Mouse (Mus musculus): ENCODE results near the gene Mrps34. TPM values are rescaled to one million over a fixed set of nuclear protein-coding genes. Genes with fewer than 3 reads are reported as not detected.

The Mrps34 gene
- polyA plus RNA-seq, 1 experiment, result 68.9 TPM

DNA sequence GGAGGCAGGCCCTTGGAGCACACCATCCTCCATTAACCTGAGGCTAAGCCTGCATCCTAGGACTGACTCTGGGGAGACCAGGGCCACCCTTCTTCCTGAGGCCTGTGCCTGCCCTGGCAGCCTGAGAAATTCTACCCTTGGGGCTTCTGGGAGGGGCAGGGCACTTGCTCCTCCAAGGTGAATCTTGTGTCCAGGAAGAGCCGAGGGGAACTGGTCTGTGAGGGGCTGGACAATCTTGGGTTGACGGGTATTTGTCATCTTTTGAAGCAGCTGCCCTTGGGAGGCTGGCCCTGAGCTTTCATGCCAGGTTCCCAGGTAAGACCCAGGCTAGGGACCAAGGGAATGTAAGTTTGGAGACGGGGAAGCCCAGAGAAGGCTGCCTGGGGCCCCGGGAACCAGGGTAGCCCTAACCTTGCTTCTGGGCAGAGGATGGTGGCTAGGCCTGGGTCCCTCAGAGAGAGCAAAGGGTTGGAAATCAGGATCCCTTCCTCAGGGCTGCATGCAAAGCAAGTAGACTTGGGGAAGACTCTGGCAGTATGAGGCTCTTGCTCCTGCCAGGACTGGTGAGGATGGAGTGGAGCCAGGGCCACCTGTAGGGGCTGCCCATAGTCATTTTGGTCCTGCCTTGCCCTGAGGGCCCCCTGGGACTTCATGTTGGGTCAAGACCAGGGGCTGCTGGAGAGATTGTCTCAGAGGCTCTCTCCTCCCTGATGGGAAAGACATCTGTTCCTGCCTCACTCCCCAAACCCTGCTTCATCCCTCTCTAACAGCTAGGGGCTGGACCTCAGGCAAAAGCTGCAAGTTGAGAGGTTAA, 3.3 kb downstream of the Mrps34 start:
- TF ChIP-seq CTCF (IDR thresholded peaks at IDR 0.05; ENCODE audit: extremely low read depth, insufficient read depth, insufficient read length, insufficient replicate concordance) (no peak), POLR2A (IDR thresholded peaks at IDR 0.05; ENCODE audit: low read depth, low read length) (no peak)
- Histone ChIP-seq H3K27me3 (ENCODE audit: control insufficient read depth, insufficient read depth, low read length) (no peaks in the 10 kb centered on the region), H3K27ac (ENCODE audit: insufficient read depth, low read length) (no peak overlapping the region), H3K4me3 (ENCODE audit: extremely low read depth, insufficient read depth, insufficient read length) (no peak overlapping the region), H3K4me1 (ENCODE audit: control insufficient read depth, insufficient read depth, insufficient read length) (peaks cover 14% of the 10 kb centered on the region), H3K36me3 (ENCODE audit: control insufficient read depth, insufficient read depth, low read length) (peaks cover 32% of the 10 kb centered on the region)
- 90% methylated on average over 4 of the region's 4 CpGs for WGBS
- DNase-seq (ENCODE audit: low read depth in 1 of 2, low spot score in 2 of 2), result no peak

DNA sequence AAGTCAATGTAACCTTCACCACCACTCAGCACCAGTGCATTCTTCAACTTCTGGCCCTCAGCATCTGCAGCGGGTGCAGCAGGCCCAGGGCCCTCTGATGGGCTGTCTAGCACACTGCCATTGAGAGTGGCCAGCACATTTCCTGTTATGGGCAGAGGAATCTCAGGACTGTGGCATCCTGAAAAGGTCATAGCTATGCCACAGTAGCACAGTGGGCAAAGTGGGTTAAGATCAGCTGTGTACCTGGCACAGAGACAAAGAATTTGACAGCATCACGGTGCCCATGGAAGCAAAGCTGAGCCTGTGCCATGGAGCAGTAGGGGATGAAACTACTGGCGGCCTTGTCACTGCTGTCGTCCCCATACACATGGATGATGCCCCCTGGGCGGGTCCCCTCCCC, 4.2 kb downstream of the Mrps34 start:
- Histone ChIP-seq H3K4me3 (ENCODE audit: extremely low read depth, insufficient read depth, insufficient read length) (no peak overlapping the region), H3K27ac (ENCODE audit: insufficient read depth, low read length) (no peak overlapping the region), H3K27me3 (ENCODE audit: control insufficient read depth, insufficient read depth, low read length) (no peaks in the 10 kb centered on the region), H3K36me3 (ENCODE audit: control insufficient read depth, insufficient read depth, low read length) (peaks cover 36% of the 10 kb centered on the region), H3K4me1 (ENCODE audit: control insufficient read depth, insufficient read depth, insufficient read length) (peaks cover 13% of the 10 kb centered on the region)
- WGBS, result 93% methylated on average over 5 of the region's 5 CpGs
- no peak for TF ChIP-seq CTCF (IDR thresholded peaks at IDR 0.05; ENCODE audit: extremely low read depth, insufficient read depth, insufficient read length, insufficient replicate concordance)
- TF ChIP-seq POLR2A (IDR thresholded peaks at IDR 0.05; ENCODE audit: low read depth, low read length), result no peak
- no peak for DNase-seq (ENCODE audit: low read depth in 1 of 2, low spot score in 2 of 2)

DNA sequence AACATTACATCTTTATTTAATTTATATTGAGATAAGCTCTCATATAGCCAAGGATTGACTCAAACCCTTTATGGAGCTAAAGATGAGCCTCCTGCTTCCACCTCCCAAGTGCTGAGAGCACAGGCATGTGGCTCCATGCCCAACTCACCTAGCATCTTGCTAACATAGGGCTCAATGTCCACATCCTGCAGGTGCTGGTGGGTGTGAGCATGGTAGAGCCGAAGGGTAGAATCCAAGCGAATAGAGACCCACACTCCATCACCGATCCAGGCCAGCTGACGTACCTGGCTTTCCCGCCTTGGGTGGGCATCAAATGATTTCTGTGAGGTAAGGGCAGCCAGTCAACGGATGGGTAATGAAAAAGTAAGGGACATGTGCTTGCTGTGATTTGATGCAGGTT, 5.1 kb downstream of the Mrps34 start:
- H3K4me1 ChIP-seq (ENCODE audit: control insufficient read depth, insufficient read depth, insufficient read length), result peaks cover 9% of the 10 kb centered on the region; the same call in 1 of the 2 replicates
- H3K27me3 ChIP-seq (ENCODE audit: control insufficient read depth, insufficient read depth, low read length), result no peaks in the 10 kb centered on the region
- peaks cover 45% of the 10 kb centered on the region for H3K36me3 ChIP-seq (ENCODE audit: control insufficient read depth, insufficient read depth, low read length)
- TF ChIP-seq CTCF (IDR thresholded peaks at IDR 0.05; ENCODE audit: extremely low read depth, insufficient read depth, insufficient read length, insufficient replicate concordance) (no peak), POLR2A (IDR thresholded peaks at IDR 0.05; ENCODE audit: low read depth, low read length) (no peak)
- DNase-seq (ENCODE audit: low read depth in 1 of 2, low spot score in 2 of 2), result no peak
- no peak overlapping the region for H3K4me3 ChIP-seq (ENCODE audit: extremely low read depth, insufficient read depth, insufficient read length)
- H3K27ac ChIP-seq (ENCODE audit: insufficient read depth, low read length), result no peak overlapping the region
- WGBS, result 95% methylated on average over 6 of the region's 6 CpGs

DNA sequence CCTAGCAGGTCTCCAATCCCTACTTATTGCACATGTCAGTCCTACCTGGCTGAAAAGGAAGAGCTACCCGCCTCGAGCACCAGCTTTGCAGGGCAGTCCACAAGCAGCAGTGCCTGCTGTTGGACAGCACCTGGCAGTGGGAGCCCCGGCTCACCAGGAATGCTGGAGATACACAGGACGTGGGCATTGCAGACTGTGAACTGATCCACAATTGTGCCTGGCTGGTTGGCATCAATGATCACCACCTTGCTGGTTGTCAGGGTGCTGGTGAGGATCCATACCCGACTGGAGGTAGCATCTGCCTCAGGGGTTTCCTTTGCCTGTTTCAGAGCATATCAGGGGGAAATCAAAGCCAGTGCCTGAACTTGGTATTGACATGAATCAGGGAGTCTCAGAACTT, 7.2 kb downstream of the Mrps34 start:
- Histone ChIP-seq H3K27me3 (ENCODE audit: control insufficient read depth, insufficient read depth, low read length) (no peaks in the 10 kb centered on the region), H3K36me3 (ENCODE audit: control insufficient read depth, insufficient read depth, low read length) (peaks cover 52% of the 10 kb centered on the region), H3K4me3 (ENCODE audit: extremely low read depth, insufficient read depth, insufficient read length) (no peak overlapping the region), H3K4me1 (ENCODE audit: control insufficient read depth, insufficient read depth, insufficient read length) (peaks cover 2% of the 10 kb centered on the region; the same call in 1 of the 2 replicates), H3K27ac (ENCODE audit: insufficient read depth, low read length) (no peak overlapping the region)
- no peak for DNase-seq (ENCODE audit: low read depth in 1 of 2, low spot score in 2 of 2)
- 88% methylated on average over 5 of the region's 5 CpGs for WGBS
- no peak for TF ChIP-seq POLR2A (IDR thresholded peaks at IDR 0.05; ENCODE audit: low read depth, low read length)
- no peak for TF ChIP-seq CTCF (IDR thresholded peaks at IDR 0.05; ENCODE audit: extremely low read depth, insufficient read depth, insufficient read length, insufficient replicate concordance)

DNA sequence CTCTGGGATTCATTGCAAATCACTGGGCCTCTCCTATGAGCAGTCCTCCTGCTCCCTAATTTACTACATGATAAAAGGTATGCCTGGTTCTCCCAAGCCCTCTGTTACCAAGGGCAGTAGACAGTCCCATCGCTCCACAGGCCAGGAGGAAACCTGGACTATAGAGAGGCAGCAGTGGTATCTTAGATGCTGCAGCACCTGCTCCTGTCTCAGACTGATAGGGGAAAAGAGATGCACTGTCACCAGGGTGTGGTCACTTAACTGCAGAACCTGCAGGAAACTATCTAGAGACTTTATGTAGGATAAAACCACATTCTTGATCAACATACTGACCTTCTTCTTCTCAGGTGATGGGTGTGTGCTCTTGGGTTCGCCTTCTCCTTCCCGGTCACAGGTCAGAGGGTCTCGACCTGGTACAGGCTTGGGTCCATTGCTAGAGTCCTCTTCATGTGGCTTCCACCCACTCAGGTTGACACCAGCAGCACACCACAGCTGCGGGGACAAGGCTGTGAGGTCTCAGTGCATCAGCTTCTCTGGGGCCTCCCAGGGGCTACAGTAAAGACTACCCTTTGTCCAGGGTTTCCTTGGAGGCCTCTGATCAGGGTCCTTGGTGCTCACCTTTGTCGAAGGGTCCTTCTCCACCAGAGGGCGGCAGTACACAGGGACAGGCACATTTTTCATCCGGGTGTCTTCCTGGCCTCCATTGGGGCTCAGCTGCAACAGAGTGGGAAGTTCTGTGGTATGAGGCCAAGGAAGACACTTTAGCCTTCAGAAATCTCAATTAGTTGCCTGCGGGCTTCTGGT, 8.0 kb downstream of the Mrps34 start:
- H3K36me3 ChIP-seq (ENCODE audit: control insufficient read depth, insufficient read depth, low read length), result peaks cover 57% of the 10 kb centered on the region
- 70% methylated on average over 9 of the region's 9 CpGs for WGBS
- H3K4me1 ChIP-seq (ENCODE audit: control insufficient read depth, insufficient read depth, insufficient read length), result no peaks in the 10 kb centered on the region
- H3K27me3 ChIP-seq (ENCODE audit: control insufficient read depth, insufficient read depth, low read length), result no peaks in the 10 kb centered on the region
- H3K27ac ChIP-seq (ENCODE audit: insufficient read depth, low read length), result peak overlapping the region; percentile 54; the same call in 1 of the 2 replicates
- TF ChIP-seq CTCF (IDR thresholded peaks at IDR 0.05; ENCODE audit: extremely low read depth, insufficient read depth, insufficient read length, insufficient replicate concordance), result peak; percentile 31; the same call in 1 of the 2 replicates
- no peak for TF ChIP-seq POLR2A (IDR thresholded peaks at IDR 0.05; ENCODE audit: low read depth, low read length)
- no peak overlapping the region for H3K4me3 ChIP-seq (ENCODE audit: extremely low read depth, insufficient read depth, insufficient read length)
- DNase-seq (ENCODE audit: low read depth in 1 of 2, low spot score in 2 of 2), result no peak

DNA sequence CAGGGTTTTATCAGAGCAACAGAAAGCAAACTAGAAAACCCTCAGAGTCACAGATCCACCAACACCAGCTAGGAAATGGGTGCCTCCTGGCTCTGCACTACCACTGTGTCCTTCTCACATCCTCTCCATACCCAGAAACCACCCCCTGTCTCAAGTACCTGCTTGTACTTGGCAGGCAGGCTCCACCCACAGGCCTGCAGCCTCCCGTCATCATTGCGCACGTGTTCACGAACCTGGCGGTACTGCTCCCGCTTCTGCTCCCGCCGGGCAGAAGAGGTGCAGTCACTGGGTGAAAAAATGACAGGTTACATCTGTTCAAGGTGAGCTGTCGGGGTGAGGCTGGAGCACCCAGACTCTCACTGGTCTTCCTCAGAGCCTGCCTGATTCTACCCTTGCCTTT, 8.9 kb downstream of the Mrps34 start:
- Histone ChIP-seq H3K4me3 (ENCODE audit: extremely low read depth, insufficient read depth, insufficient read length) (no peak overlapping the region), H3K27ac (ENCODE audit: insufficient read depth, low read length) (no peak overlapping the region), H3K27me3 (ENCODE audit: control insufficient read depth, insufficient read depth, low read length) (no peaks in the 10 kb centered on the region), H3K4me1 (ENCODE audit: control insufficient read depth, insufficient read depth, insufficient read length) (no peaks in the 10 kb centered on the region), H3K36me3 (ENCODE audit: control insufficient read depth, insufficient read depth, low read length) (peaks cover 62% of the 10 kb centered on the region)
- TF ChIP-seq CTCF (IDR thresholded peaks at IDR 0.05; ENCODE audit: extremely low read depth, insufficient read depth, insufficient read length, insufficient replicate concordance) (no peak), POLR2A (IDR thresholded peaks at IDR 0.05; ENCODE audit: low read depth, low read length) (no peak)
- DNase-seq (ENCODE audit: low read depth in 1 of 2, low spot score in 2 of 2), result no peak
- WGBS, result 94% methylated on average over 9 of the region's 9 CpGs
